ENCODE assay signal across 8 mouse cellular contexts in genomic region chr4:59002948-59003805, GRCm38 (mm10). TPM values are rescaled to one million over a fixed set of nuclear protein-coding genes. Genes with fewer than 3 reads are reported as not detected.
DNase-seq lines count a peak whose midpoint lies in the region; ATAC-seq and TF ChIP-seq lines count a peak whose summit lies in the region.

Gene Gm20503 (plus strand): TSS chr4:59003210.

- H3K36me3 ChIP-seq in lung, embryonic 15.5 days, result no peaks in the 10 kb centered on the region

- peak; percentile 89 for DNase-seq in MN1 (ENCODE audit: low spot score)
- DNase-seq in cerebellum, adult 8-10 months, result peak; percentile 88
- peak; percentile 93 for DNase-seq in forelimb bud, embryonic 11.5 days (ENCODE audit: low read depth, low spot score)
- peak; percentile 67 for DNase-seq in layer of hippocampus, adult 9-10 months (ENCODE audit: low spot score)
- peak; percentile 85 to 86 for DNase-seq in thymus, adult 18-20 months

- H3K9me3 ChIP-seq in lung, embryonic 15.5 days, result no peaks in the 10 kb centered on the region

- H3K9ac ChIP-seq in lung, embryonic 15.5 days, result peak within 1 kb of the TSS; percentile 91

- peak; percentile 77 to 96 for ATAC-seq in hematopoietic stem cell, adult 5-6 weeks (replicated peaks in 1 of 2; ENCODE audit: insufficient read depth in 1 of 2, low FRiP score in 2 of 2, low TSS enrichment in 1 of 2, low read depth in 1 of 2, poor library complexity in 2 of 2, severe bottlenecking in 2 of 2)
- ATAC-seq in lung, embryonic 15.5 days (ENCODE audit: borderline replicate concordance, extremely low read depth, low FRiP score, low TSS enrichment), result peak; percentile 98

- TF ChIP-seq POLR2A in olfactory bulb, adult 2 months (IDR thresholded peaks at IDR 0.05; ENCODE audit: insufficient read depth, low read depth, low read length), result peak; percentile 96

- H3K4me1 ChIP-seq in lung, embryonic 15.5 days, result peaks cover 15% of the 10 kb centered on the region
- peaks cover 6% of the 10 kb centered on the region for H3K4me1 ChIP-seq in olfactory bulb, adult 2 months (ENCODE audit: control insufficient read depth, insufficient read depth, low read length)

- H3K27me3 ChIP-seq in lung, embryonic 15.5 days, result no peaks in the 10 kb centered on the region

- H3K27ac ChIP-seq in lung, embryonic 15.5 days, result peak within 1 kb of the TSS; percentile 81
- H3K27ac ChIP-seq in olfactory bulb, adult 2 months (ENCODE audit: insufficient read depth, low read depth, low read length), result no peak within 1 kb of the TSS

- no peak for TF ChIP-seq CTCF in olfactory bulb, adult 2 months (IDR thresholded peaks at IDR 0.05; ENCODE audit: insufficient read depth, low read depth, low read length)

- H3K4me2 ChIP-seq in lung, embryonic 15.5 days, result peak within 1 kb of the TSS; percentile 68

- WGBS in lung, embryonic 15.5 days, result under 1% methylated on average over 87 of the region's 89 CpGs
- WGBS in olfactory bulb, adult 2 months, result under 1% methylated on average over 89 of the region's 89 CpGs

- peak within 1 kb of the TSS; percentile 85 for H3K4me3 ChIP-seq in lung, embryonic 15.5 days
- H3K4me3 ChIP-seq in olfactory bulb, adult 2 months (ENCODE audit: insufficient read depth, low read depth, low read length), result peak within 1 kb of the TSS; percentile 52

RNA-seq across cellular contexts. Expression of gene Gm20503, which starts in this region (rescaled TPM):
- total RNA-seq in hematopoietic stem cell, adult 5-6 weeks (2017), result not detected in 2 replicates
- 12.7 and 15.2 TPM in 2 replicates for polyA plus RNA-seq in lung, embryonic 15.5 days (2015; fragmentation: Nextera tagmentation; extraction: Ambion mirVana)
- polyA plus RNA-seq in olfactory bulb, adult 2 months (2012; ENCODE audit: insufficient read depth, insufficient read length, low replicate concordance, missing spikeins), result not detected in 2 replicates

Comparison
In these comparisons a context has a peak if more than half of its experiments do, and no peak if none do; other contexts are left out.
1. RNA of gene Gm20503 (polyA plus RNA-seq): 12.7 to 15.2 TPM in lung, embryonic 15.5 days; not detected in olfactory bulb, adult 2 months; every median in the first group is over 10 times any median in the second.
2. Peak in ATAC-seq in hematopoietic stem cell, adult 5-6 weeks; RNA of the gene not detected or under 1 TPM.
3. Peak in every context shown above with its lines, with median percentiles within 50 percentile points of each other: DNase-seq.